Mouse (Mus musculus): ENCODE measurements around the gene Nrg4. TPM values are rescaled to one million over a fixed set of nuclear protein-coding genes. Genes with fewer than 3 reads are reported as not detected.

Gene Nrg4
- total RNA-seq, 2 experiments from 2014 or later, result 1.2 to 1.4 TPM

GRCm38 (mm10) chr9:55313619-55314261 is 12.9 kb downstream of the Nrg4 start:
- intact Hi-C loops (cut with DNase I), result loop anchor here (5.0 to 10.0 kb wide), 4 partner anchors 171 to 579 kb away; partner anchors contain the start of genes Chrnb4 and Wdr61
- DNase-seq (ENCODE audit: extremely low spot score in 1 of 2, low spot score in 2 of 2), result peak in 1 of 2 experiments; percentile 18
- Histone ChIP-seq H3K27ac (no peak overlapping the region), H3K4me3 (no peak overlapping the region)
- no peak for TF ChIP-seq CTCF (IDR thresholded peaks at IDR 0.05)

GRCm38 (mm10) chr9:55311560-55311959 is 15.1 kb downstream of the Nrg4 start:
- peak; percentile 53 to 70 for DNase-seq (ENCODE audit: extremely low spot score in 1 of 2, low spot score in 2 of 2)
- no peak overlapping the region for H3K27ac ChIP-seq
- intact Hi-C loops (cut with DNase I), result loop anchor here (1.0 to 10.0 kb wide), 6 partner anchors 169 to 577 kb away; partner anchors contain the start of genes Chrnb4 and Wdr61
- no peak overlapping the region for H3K4me3 ChIP-seq
- TF ChIP-seq CTCF (IDR thresholded peaks at IDR 0.05), result peak; percentile 92

GRCm38 (mm10) chr9:55308455-55308854 is 18.2 kb downstream of the Nrg4 start:
- H3K4me3 ChIP-seq, result no peak overlapping the region
- DNase-seq (ENCODE audit: extremely low spot score in 1 of 2, low spot score in 2 of 2), result no peak
- TF ChIP-seq CTCF (IDR thresholded peaks at IDR 0.05), result no peak
- no peak overlapping the region for H3K27ac ChIP-seq
- intact Hi-C loops (cut with DNase I), result loop anchor here (5.0 kb wide), 1 partner anchor 76 kb away; no protein-coding TSS in a partner anchor

DNA sequence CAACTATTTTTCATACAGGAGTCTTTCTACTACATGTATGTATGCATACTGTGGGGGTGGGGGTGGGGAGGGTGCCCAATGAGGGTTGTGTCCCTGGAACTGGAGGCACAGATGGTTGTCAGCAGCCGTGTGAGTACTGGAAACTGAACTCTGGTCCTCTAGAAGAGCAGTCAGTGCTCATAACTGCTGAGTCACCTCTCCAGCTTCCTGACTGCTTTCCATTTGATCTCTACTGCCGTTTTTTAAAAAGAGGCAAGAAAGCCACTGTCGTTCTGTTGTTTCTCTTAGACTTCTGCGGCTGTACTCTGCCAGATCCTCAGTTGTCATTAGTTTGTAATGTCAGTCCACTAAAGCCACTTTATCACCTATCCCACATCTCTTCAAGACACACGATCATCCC is 19.1 kb downstream of the Nrg4 start:
- H3K27ac ChIP-seq, result no peak overlapping the region
- no peak for DNase-seq (ENCODE audit: extremely low spot score in 1 of 2, low spot score in 2 of 2)
- no peak for TF ChIP-seq CTCF (IDR thresholded peaks at IDR 0.05)
- no peak overlapping the region for H3K4me3 ChIP-seq
- intact Hi-C loops (cut with DNase I), result loop anchor here (5.0 kb wide), 1 partner anchor 75 kb away; no protein-coding TSS in a partner anchor

DNA sequence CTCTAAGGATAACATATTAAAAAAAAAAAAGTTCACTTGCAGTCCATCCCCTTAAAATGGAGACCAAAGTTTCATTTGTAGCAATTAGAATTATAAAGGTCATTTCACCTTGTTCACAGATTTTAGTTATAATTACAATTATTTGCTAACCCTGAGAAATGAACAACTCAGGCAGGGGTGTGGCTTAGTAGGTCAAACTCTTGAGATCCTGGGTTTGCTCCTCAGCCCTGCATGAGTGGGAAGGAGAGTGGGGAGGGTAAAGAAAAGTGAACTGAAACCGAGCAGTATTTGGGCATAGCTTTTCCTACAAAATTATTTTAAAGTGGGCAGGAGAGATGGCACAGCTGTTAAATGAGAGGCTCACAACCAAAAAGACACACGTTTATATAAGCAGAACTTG is 19.6 kb downstream of the Nrg4 start:
- no peak for TF ChIP-seq CTCF (IDR thresholded peaks at IDR 0.05)
- H3K4me3 ChIP-seq, result no peak overlapping the region
- no peak for DNase-seq (ENCODE audit: extremely low spot score in 1 of 2, low spot score in 2 of 2)
- no peak overlapping the region for H3K27ac ChIP-seq
- intact Hi-C loops (cut with DNase I), result loop anchor here (5.0 kb wide), 1 partner anchor 75 kb away; no protein-coding TSS in a partner anchor

DNA sequence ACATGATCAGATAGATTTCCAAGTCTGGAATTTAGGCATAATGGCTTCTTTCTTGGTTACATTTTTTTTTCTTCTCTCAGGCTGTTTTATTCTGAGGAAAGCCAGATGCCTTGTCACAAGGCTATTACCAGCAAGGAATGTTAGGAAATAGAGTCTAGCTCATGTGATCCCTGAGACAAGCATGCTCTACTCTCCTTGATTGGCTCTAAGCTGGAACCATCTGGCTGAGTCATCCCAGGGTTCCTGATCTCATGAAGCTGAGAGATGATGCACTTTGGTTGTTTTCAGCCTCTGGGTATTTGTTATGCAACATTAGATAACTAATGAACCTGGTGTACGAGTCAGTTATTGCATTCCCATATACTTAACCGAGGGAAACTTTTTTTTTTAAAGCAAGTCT is 30.4 kb downstream of the Nrg4 start:
- Histone ChIP-seq H3K4me3 (no peak overlapping the region), H3K27ac (no peak overlapping the region)
- no peak for DNase-seq (ENCODE audit: extremely low spot score in 1 of 2, low spot score in 2 of 2)
- no peak for TF ChIP-seq CTCF (IDR thresholded peaks at IDR 0.05)
- intact Hi-C loops (cut with DNase I), result no loop called here

DNA sequence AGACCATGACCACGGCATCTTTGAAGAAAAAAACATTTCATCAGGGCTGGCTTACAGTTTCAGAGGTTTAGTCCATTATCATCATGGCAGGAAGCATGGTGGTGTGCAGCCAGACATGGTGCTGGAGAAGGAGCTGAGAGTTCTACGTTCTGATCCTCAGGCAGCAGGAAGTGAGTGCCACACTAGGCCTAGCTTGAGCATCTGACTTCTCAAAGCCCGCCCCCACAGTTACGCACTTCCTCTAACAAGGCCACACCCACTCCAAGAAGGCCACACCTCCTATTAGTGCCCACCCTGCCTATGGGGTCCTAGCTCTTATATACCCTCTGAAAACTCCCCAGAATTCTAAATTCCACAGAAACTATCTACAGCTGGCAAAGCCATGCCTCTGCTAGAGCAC is 34.7 kb downstream of the Nrg4 start:
- intact Hi-C loops (cut with DNase I), result no loop called here
- no peak for TF ChIP-seq CTCF (IDR thresholded peaks at IDR 0.05)
- DNase-seq (ENCODE audit: extremely low spot score in 1 of 2, low spot score in 2 of 2), result no peak
- H3K4me3 ChIP-seq, result no peak overlapping the region
- no peak overlapping the region for H3K27ac ChIP-seq

DNA sequence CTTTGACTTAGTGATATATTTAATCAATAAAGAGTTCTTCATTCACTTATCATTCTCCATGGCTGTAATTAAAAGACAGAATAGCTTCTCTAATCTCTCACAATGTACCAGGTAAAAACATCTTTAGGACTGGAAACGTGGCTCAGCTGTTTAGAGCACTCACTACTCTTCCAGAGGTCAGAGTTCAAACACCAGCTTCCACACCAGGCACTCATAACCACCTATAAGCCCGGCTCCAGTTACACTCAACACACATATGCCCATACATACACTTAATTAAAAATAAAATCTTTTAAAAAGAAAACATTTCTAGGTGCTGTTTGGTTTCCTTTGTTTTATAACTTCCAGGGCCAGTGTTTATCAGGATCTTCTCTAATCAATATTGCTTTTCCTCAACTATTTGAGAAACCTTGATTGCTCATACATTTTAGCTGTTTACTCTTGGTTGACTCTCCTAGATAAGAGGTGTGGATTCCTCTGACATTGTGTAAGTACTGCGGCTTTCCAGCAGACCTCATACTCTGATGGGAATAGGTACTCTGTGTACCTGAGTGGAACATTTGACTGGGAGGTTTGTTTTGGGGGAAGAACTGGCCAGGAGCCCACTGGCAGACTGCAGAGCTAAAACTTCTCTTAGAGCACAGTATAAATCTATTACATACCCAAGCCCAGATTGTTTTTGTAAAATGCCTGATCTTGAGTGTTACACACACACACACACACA is 37.0 kb downstream of the Nrg4 start:
- no peak overlapping the region for H3K27ac ChIP-seq
- H3K4me3 ChIP-seq, result no peak overlapping the region
- no peak for TF ChIP-seq CTCF (IDR thresholded peaks at IDR 0.05)
- no peak for DNase-seq (ENCODE audit: extremely low spot score in 1 of 2, low spot score in 2 of 2)
- intact Hi-C loops (cut with DNase I), result no loop called here

DNA sequence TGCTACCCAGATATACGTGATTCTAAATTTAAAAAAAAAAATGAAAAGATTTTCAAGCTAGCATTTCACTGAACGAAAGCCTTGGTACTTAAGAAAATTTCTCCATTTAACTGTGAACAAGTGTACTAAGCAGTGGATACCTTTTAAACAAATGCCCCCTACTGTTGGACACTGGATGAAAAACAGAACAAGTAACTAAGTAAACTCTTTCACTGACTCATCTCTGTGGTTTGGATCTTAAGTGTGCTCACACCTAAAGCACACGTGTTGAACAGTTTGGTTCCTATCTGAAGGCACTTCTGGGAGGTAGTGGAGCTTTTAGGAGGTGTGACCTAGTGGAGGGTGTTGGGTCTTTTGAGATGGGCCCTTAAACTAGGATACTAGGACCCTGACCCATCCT is 41.4 kb downstream of the Nrg4 start:
- DNase-seq (ENCODE audit: extremely low spot score in 1 of 2, low spot score in 2 of 2), result no peak
- H3K4me3 ChIP-seq, result no peak overlapping the region
- peak; percentile 6 for TF ChIP-seq CTCF (IDR thresholded peaks at IDR 0.05)
- no peak overlapping the region for H3K27ac ChIP-seq
- intact Hi-C loops (cut with DNase I), result no loop called here

- no peak for TF ChIP-seq CTCF (IDR thresholded peaks at IDR 0.05)
- intact Hi-C loops (cut with DNase I), result no loop called here
- Histone ChIP-seq H3K4me3 (no peak overlapping the region), H3K27ac (no peak overlapping the region)
- DNase-seq (ENCODE audit: extremely low spot score in 1 of 2, low spot score in 2 of 2), result no peak
Measured at GRCm38 (mm10) chr9:55283516-55283915, 43.1 kb downstream of the Nrg4 start.

- DNase-seq (ENCODE audit: extremely low spot score in 1 of 2, low spot score in 2 of 2), result no peak
- Histone ChIP-seq H3K4me3 (no peak overlapping the region), H3K27ac (no peak overlapping the region)
- intact Hi-C loops (cut with DNase I), result no loop called here
- no peak for TF ChIP-seq CTCF (IDR thresholded peaks at IDR 0.05)
Measured at GRCm38 (mm10) chr9:55279114-55279825, 47.4 kb downstream of the Nrg4 start.

DNA sequence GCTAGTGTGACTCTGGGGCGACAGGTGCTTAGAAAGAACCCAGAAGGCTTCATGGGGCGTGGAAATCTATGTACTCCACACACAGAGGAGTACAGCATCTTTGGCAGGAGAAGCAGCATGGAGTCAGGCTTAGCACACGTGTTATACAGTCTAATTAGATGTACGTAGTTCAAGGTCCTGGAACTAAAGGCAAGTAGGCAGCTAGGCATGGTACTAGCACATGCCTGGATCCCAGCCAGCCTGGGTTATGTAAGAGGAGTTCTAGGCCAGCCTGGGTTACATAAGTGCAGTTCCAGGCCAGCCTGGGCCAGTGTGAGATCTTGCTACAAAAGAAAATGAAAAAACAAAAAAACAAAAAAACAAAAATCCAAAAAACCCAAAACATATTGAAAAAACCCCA is 49.1 kb downstream of the Nrg4 start:
- intact Hi-C loops (cut with DNase I), result no loop called here
- TF ChIP-seq CTCF (IDR thresholded peaks at IDR 0.05), result no peak
- Histone ChIP-seq H3K27ac (no peak overlapping the region), H3K4me3 (no peak overlapping the region)
- DNase-seq (ENCODE audit: extremely low spot score in 1 of 2, low spot score in 2 of 2), result no peak

Measured in left cerebral cortex, adult 2 months (tissue).